Mouse (Mus musculus) embryo, embryonic 10 days (tissue): ENCODE measurements around the gene Htra2.
A peak's percentile ranks its signal among the peaks of the same experiment; 100 is the strongest.

Experiments used
- DNase-seq: peaks from one replicate; pipeline ENCODE4 v3.0.0-alpha.2; 2015; ENCODE audit warnings: low spot score

Gene Htra2

DNA sequence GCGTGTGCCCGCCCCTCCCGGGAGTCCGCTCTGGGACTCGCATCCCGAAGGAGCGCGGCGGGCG, 15.0 kb upstream of the Htra2 start, which contains the start of gene Tlx2:
Gene Tlx2 (minus strand): TSS at position 47 of the 64 bp plus-strand sequence.
- DNase-seq = no peak

DNA sequence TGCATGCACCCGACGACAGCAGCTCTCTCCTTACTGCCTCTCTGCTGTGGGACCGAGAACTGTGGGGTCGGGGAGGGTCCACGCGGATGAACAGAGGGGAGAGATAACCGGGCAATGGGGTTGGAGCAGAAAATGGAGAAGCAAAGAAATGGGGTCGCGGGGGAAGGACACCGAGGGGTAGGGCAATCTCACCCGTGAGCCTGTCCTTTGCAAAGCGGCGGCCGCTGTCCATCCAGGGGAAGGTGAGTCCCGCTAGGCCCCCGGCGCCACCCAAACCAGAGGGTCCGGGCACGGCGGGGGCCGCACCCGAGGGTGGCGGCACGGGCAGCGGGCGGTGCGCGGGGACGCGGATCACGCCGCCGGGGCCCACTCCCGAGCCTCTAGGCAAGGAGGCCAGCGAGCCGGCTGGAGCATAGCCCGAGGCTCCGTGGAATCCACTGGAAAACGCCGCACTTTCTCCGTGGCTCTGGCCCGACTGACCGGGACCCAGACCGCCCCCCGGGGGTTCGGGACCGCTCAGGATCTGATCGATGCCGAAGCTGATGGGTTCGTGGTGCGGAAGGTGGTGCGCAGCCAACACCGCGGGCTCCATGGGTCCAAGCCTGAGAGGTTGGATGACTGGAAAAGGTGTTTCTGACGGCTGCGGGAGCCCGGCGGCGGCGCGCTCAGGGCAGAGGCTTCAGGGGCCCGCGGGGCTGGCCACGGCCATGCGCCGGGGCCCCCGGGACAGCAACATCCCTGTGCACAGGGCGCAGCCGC, 14.6 kb upstream of the Htra2 start:
- DNase-seq = no peak

DNA sequence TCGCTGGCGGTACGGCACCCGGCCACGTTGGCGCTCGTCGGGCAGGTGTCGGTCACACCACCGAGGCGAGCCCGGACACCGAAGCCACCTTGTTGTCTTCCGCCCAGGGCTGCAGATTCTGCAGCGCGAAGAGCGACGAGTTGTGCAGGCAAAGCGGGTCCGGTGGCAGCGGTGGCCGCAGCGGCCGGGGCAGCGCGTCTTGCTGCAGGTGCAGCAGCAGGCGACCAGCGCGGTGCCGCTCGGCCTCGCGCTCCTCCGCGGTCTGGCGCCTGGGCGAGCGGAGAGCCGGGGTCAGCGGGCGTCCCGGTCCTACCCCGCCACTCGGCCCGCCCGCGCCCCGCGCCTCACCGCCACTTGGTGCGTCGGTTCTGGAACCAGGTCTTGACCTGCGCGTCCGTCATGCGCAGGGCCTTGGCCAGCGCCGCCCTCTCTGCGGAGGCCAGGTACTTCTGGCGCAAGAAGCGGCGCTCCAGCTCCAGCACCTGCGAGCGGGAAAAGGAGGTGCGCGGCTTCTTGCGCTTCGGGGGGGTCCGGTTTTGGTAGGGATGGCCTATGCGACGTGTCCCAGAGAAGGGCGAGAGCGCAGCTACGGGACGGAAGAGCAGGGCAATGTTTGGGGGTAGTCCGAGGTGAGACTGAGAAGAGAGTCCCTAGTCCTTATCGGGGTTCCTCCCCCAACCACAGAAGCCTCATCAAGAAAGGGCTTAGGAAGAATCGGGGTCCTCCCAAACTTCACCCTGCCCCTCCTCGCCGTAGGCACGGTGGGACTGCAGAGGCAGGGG, 13.8 kb upstream of the Htra2 start:
- no peak for DNase-seq

DNA sequence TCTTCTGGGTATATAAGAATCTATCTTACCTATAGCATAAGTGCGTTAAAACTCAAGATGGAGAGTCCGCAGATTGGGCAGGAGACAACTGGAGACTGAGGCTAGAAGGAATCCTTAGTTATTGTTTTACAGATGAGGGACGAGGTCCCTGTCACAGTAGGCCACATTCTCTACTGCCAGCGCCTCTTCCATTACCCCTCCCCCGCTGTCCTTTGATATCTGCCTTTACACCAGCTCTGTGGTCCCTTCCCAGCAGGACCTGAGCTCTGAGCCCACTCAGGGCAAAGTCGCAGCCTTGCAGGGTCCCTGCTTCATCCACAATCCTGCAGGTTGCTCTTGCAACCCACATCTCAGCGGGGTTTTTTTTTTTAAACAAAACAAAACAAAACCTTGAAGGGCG, 13.1 kb upstream of the Htra2 start:
- DNase-seq = no peak

DNA sequence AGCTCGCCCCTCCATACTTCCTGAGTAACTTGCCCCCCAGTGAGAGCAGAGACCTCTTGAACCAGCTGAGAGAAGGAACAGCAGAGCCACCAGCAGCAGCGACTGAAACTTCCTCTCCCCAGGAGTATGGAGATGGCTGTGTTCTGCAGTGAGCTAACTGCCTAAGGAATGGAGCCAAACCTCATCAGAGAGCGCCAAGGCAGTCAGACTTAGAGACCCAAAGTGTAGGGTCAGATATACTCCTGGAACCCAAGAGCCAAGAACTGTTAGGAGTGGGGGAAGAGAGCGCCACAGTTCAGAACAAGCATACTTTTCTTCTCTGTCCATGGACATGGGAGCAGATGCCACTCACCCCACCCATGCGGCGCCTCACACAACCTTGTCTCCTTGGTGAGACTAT, 11.4 kb upstream of the Htra2 start:
- no peak for DNase-seq

DNA sequence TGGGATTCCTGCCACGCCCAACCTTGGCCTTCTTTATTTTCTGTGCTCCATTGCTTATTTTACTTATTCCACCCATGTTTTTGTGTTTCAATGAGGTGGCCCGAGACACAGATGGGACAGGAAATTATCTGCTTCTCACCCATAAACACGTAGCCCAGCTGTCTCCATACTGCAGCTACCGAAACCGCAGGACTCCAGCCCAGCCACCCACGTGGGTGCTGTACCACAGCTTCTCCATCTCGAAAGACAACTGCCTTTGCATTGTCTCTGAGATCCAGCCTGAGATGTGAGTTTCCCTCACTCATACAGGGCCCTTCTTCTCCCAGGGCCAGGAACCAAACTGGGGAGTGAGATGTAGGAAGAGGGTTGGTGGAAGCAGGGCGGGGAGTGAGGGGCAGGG, 10.9 kb upstream of the Htra2 start:
- no peak for DNase-seq

DNA sequence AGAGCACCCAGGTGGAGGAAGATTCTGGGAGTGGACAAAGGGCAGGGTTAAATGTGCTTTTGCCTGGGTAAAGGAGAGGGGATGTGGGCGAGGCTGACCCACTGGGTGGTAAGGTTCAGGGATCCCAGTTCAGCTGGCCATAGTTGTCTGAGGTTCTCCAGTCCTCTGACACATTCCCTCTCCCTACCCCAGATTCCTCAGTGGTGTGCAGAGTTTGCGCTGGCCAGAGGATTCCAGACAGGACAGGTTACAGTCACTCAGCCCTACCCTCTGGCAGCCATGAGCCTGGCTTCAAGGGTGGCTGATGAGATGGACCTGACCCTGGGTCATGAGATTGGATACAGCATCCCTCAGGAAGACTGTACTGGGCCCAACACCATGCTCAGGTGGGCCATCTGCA, 3.7 kb upstream of the Htra2 start:
- no peak for DNase-seq

DNA sequence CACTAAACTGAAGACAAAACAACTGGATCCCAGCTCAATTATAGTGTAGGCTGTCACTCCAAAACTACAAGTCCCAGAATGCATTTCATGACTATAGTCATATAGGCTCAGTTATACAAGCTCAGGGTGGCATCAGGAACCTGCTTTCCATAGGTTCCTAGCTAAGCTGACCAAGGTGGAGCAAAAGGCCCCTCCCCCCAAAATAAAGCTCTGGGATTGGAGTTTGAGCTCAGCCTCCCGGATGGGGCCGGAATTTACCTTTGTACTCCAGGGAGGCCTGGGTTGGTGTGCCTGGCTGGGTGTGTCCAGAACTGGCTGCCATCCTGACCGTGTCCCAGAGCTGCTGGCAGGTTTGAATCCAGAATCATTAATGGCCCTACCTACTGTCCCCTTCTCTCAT, 2.7 kb upstream of the Htra2 start, which contains the start of gene Dqx1:
Gene Dqx1 (plus strand): TSS at position 55 of the 400 bp plus-strand sequence.
- DNase-seq = no peak

DNA sequence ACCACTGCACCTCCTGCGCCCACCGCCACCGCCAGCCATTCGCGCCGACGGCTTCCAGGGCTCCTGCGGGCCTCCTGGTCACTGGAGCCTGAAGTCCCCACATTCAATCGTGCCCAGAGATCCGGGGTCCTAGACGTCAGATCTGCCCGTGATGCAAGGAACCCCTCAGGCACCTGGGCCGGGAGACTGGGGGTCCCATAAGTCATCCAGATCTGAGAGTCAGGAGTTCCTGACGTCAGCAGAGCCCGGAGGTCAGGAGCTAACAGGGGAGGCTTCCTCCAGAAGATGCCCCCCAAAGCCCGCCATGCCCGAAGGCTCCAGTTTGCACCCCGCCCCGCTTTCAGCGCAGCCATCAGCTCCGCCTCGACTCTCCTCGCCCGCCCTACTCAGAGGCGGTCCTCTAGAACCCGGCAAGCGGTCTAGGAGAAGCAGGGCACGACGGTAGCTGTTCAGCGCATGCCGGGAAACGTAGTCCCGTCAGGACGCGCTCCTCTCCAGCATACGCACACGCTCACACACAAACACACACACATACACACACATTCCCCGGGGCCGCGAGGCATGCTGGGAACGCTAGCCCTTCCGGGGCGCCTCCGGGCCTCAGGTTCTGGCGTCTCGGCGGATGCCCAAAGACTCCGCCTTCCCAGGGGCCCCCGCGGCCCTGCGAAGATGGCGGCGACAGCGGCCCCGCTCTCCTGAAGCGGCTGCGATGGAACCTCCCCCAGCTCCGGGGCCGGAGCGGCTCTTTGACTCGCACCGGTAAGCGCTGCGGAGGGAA, 810 bp downstream of the Htra2 start, which contains the start of gene Aup1:
Gene Aup1 (plus strand): TSS at position 448 of the 778 bp plus-strand sequence.
- peak; percentile 99 for DNase-seq

DNA sequence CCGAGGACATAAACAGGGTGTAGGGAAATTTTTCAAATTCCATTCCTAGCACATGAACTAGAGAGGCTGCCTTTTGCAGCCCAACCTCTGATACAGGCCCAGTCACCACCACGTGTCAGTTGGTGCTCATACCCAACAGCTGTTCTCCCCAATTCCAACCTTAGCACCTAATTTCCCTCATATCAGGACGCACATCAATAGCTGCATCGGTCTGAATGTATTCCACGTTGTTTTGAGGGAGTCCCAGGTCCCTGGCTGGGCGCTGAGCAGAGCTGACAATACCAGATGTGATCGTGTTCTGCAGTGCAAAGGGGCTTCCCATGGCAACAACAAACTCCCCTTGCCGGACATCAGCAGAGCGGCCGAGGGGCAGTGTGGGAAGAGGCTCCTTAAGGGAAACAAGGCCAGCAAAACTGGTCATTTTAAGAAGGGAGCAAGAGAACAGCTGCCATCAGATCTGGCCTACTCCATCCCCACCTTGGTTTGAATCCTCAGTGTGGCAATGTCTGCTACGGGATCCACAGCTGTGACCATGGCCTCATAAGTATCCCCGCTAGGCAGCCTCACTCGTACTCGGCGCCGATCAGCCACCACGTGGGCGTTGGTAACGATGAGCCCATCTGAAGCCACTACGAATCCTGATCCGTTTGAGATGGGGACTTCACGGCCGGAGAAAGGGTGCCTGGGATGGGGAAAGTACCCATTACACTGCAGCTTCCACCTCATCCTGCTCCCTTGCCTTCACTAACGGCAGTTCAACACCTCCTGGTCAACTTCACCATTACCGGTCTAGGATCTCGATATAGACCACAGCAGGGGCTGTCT, 1.7 kb downstream of the Htra2 start:
- peak; percentile 70 for DNase-seq

DNA sequence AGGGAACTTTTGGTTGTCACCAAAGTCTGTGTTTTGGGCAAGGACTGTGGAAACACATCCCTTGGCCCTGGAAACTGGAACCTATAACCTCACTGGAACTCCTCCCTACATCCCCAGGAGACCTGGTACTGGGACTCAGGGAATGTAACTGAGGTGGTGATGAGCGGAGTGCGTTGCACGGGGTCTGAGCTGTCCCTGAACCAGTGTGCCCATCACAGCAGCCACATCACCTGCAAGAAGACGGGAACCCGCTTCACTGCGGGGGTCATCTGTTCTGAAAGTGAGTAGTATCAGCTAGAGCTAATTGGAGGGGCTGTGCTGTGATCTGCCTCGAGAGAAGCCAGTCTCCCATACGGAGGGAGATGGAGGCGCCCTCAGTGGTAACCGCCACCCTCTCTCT, 5.7 kb downstream of the Htra2 start:
- no peak for DNase-seq

DNA sequence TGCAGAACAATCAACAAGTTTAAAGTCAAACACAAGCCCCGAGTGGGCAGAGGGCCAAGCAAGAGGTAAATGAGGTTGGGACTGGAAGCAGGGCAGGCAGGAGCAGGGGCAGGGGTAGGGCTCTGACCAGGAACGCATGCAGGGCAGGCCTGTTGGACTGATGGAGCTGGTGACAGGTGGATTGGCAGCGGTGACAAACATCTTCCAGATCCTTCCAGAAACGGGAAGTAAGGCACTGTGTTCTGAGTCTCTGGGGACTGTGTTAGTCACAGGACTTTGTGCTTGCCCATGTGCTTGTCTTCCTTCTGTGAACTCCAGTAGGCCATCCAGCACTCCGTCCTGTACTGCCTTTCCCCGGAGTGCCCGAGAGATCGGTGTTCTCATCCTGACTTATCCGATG, 10.3 kb downstream of the Htra2 start:
- DNase-seq = no peak

DNA sequence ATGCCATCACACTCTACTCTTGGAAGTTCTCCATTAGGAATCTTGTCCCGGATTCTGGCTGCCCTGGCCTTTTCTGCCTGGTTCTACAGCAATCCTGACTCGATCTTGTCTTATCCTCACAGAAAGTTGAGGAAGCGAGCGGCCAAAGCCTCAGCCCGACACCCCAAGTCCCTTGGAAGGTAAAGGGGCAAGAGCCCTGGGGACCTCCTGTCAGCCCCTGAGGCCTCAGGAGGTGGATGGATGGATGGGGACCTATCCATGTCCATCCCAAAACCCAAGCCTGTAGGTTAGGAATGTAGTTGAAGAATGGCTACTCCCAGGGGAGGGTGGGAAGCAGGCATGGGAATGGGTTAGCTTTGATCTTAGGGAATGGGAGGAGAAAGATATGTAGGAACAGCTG, 11.1 kb downstream of the Htra2 start:
- no peak for DNase-seq

DNA sequence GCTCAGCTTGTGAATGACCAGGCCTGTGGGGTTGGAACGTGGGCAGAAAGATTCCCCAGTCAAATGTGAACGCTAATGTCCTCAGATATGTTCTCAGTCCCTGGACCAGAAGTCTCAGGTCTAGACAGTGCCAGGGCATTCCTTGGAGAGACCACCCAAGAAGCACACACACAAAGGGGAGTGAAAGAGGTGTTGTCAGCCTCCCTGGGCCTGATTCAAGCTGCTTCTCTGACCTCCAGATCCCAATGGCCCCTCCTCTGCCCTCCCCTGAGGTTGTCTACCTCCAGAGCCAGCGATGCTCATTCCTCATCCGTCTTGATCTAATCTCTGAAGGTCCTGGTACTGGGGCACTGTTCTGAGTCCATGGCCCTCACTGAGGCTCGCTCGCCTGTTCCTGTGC, 11.5 kb downstream of the Htra2 start:
- no peak for DNase-seq

DNA sequence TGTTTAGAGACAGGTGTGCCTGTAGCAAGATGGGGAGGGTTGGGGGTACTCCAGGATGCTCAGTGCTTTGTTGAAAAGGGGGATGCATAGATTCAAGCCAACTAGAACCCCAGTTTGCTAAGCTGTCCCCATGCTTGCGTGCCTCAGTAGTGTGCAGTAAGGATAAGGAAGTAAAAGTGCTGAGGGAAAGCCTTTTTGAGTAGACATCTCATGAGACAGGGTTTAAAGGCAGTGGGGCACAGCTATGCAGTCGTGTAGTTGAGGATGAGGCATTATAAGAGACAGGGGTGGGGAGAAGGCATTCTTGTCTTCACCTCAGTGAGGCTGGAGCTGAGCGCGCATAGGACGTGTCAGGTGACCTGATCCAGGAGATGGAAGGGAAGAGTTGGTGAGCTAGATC, 14.5 kb downstream of the Htra2 start:
- DNase-seq = no peak

DNA sequence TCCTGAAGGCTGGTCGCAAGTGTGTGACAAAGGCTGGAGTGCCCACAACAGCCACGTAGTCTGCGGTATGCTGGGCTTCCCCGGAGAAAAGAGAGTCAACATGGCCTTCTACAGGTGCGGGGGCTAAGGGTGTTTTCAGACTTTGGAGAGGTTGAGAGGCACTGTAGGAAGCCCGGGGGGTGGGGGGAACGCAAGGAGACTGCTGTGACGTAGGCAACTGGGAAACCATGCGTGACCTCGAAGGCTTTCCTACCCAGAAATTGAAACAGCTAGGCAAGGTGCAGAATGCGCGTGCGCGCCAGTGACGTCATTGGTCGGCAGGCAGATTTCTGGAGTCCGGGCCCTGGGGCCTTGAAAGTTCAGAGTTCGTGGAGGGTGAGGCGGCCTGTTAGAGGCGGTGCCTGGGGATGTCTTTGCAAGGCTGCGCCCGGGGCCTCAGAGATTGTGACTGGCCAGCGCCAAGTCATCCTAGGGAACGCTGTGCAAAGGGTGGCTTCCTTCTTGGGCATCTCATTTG, 16.5 kb downstream of the Htra2 start:
- peak; percentile 93 for DNase-seq

DNA sequence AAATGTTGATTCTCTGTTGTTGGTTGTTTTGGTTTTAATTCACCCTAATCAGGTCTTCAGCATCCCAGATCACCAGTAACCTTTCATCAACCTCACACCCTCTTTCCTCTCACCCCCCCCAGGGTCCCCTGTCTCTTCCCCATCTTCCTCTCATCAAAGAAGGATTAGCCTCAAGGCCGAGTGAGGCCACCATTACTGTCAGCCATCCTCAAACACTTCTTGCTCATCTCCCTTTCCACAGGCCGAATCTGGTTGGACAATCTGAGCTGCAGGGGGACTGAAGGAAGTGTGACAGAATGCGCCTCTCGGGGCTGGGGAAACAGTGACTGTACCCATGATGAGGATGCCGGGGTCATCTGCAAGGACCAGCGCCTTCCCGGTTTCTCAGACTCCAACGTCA, 17.9 kb downstream of the Htra2 start:
- DNase-seq = no peak

DNA sequence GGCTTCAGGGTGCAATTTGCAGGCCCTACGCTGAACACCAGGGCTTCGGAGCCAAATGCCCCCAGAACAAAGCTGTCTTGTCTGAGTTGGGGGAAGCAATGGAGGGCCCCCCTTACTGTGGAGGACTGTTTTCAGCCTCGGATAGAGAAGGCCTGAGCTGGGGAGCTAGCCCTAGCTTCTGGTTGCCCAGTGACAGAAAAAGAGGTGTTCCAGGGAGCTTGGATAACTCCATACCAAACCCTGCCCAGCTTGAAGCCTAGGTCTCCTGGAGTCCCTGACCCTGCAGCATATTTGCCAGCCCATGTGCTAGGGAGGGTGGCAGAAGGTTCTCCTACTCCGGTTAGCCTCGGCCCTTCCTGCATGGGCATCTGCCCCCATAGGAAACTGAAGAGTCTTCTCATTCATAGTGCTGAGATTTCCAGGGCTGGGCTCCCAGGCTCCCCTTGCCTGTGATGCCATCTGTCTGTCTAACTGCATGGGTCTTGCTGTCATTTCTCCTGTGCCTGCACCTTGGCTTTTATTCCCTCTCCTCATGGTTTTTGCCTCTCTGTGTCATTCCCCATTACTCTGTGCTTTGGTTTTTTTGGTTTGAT, 20.5 kb downstream of the Htra2 start:
- no peak for DNase-seq

DNA sequence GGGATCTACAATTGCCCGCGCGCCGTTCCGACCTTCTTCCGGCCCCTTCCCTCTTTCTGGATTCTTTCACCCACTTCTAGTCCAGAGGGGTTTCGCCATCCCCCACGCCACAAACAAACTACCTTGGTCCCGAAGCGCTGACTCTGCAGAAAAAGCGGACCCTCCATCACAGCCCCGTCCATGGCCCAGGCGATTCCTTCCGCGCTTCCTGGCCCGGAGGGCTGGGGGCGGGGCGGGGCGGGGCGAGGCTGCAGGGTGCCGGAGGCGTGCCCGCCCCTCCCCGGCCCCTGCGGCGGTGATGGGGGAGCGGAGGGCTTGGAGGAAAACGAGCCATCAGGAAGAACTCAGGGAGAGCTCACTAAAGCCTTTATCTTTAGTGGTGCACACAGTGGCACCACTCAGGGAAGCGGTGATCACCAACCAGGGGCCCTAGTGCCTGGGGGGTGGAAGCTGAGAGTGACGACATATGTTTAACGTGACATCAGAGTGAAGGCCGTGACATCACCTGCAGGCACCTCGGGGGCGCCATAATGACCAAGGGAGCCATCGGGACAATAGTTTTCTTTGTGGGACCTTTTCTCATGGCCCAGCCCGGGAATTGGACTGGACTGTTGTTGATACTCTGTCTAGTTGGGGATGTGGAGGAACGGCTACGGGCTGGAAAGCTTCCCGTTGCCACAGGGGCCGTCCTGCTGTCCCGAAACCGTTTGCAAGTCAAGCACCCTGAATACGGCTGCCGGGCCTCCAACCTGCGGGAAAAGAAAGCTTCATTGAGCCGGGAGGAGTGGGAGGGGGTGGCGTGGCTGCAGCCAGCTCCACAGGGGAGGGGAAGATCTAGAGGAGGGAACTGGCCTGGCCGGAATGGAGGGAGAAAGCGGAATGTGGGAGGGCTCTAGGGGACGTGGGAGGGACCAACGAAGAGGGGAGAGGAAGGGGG, 21.6 kb downstream of the Htra2 start, which contains the start of the genes Dok1 and Loxl3:
Gene Dok1 (minus strand): TSS at position 223 of the 937 bp plus-strand sequence.
Gene Loxl3 (plus strand): TSS at position 925 of the 937 bp plus-strand sequence.
- peak; percentile 86 for DNase-seq

DNA sequence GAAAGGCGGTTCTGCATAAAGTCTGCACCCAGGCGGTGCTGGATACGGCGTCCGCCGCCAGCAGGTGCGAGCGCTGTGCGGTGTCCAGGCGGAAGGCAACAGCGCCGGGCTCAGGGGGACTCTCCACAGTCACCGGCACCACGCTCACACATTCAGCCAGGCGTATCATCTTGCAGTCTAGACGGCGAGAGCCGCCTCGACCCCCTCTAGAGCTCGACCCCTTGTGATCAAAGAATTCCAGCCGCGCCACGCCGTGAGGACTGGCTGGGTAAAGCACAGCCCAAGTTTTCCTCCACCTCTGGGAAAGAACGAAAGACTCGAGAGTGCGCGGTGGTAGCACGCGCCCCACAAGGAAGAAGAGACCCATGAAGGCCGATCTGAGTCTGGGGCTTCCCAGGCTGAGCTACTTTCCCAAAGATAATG, 22.3 kb downstream of the Htra2 start:
- peak; percentile 79 for DNase-seq
